Mouse (Mus musculus) gastrocnemius, postnatal 4 days (tissue): ENCODE results near the gene Upk1a. TPM values are rescaled to one million over a fixed set of nuclear protein-coding genes. Genes with fewer than 3 reads are reported as not detected.
A peak's percentile ranks its signal among the peaks of the same experiment; 100 is the strongest.

Experiments used
- DNase-seq, 2 experiments: peaks; one replicate each; pipeline ENCODE4 v3.0.0; 2021 to 2022; ENCODE audit warnings: low spot score in 2 of 2, mixed read lengths in 2 of 2
- long read RNA-seq, 2 experiments: library from polyadenylated mRNA; stranded (forward); transcript quantifications; one replicate each; pipeline ENCODE4 v2.0.0; 2021
- total RNA-seq, 2 experiments: library from RNA; stranded (reverse); gene quantifications; 2 replicates each; pipeline ENCODE4 v1.2.3; 2021

Gene Upk1a
- under 1 TPM; 0.32 to 0.67 TPM for total RNA-seq
- long read RNA-seq, experiment 1, partial matches to known transcripts, result 0 of 3 reads
- long read RNA-seq, experiment 1, other reads (novel, unspliced or antisense), result 3 of 3 reads
- long read RNA-seq, experiment 2, result 0 reads

- no peak for DNase-seq
These were observed at the start of gene Upk1a for GRCm38 (mm10) chr7:30612654-30613402. TSS of gene Upk1a (minus strand) at chr7:30612847.

- peak; percentile 90 to 98 for DNase-seq
These were observed 37.2 kb upstream of the Upk1a start, which contains the start of gene Rbm42 for GRCm38 (mm10) chr7:30649591-30650540. TSS of gene Rbm42 (minus strand) at chr7:30650317.

GRCm38 (mm10) chr7:30639083-30639482 lies 26.4 kb upstream of the Upk1a start:
- no peak for DNase-seq

DNA sequence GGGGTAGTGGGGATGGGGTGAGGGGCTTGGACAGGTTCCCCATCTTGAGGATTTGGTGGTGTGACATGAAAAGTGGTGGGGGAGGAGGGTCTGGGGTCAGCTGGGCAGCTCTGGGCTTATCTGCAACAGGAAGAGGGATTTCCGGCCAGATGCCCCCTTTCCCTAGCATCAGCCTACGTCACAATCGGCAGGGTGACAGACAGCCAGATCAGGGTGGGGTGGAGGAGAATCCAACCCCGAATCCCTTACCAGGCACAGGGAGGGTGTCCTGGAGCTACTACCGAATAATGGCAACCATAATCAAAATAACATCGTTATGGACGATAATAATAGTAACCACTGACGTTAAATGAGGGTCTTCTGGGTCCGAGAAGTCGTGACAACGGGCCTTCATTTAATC lies 23.7 kb upstream of the Upk1a start:
- no peak for DNase-seq

GRCm38 (mm10) chr7:30635752-30636151 lies 23.1 kb upstream of the Upk1a start, which contains the start of gene Etv2:
TSS of gene Etv2 (minus strand) at chr7:30635852.
- no peak for DNase-seq

- DNase-seq, result peak in 1 of 2 experiments; percentile 53
These were observed 22.0 kb upstream of the Upk1a start for GRCm38 (mm10) chr7:30634621-30635020.

DNA sequence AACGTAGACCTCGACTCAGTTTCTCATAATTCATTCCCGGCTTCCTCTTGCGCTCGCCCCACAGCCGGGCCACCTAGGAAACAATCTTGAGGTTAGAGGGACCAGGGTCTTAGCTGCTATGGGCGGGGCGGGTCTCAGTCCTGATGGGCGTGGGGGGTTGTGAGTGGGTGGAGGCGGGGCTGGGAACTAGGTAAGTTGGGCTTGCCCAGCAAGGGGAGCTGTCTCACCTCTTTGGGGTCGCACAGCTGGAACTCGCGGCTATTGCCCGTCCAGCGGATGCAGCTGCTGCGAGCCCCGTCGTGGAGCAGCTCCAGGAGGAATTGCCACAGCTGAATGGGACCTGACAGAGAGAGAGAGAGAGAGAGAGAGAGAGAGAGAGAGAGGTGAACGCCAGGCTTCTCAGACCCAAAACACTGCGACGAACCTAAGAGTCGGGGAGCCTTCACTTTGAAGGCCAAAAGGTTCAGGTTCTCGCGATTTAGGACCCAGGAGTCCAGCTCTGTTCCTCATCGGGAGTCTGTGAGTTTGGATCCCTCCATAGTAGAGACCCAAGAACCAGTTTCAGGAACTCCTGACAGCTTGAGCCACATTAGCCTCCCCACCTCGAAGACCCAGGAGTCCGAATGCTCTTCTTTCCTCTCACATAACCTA lies 21.2 kb upstream of the Upk1a start:
- DNase-seq, result no peak

GRCm38 (mm10) chr7:30629013-30629412 lies 16.4 kb upstream of the Upk1a start:
- no peak for DNase-seq

DNA sequence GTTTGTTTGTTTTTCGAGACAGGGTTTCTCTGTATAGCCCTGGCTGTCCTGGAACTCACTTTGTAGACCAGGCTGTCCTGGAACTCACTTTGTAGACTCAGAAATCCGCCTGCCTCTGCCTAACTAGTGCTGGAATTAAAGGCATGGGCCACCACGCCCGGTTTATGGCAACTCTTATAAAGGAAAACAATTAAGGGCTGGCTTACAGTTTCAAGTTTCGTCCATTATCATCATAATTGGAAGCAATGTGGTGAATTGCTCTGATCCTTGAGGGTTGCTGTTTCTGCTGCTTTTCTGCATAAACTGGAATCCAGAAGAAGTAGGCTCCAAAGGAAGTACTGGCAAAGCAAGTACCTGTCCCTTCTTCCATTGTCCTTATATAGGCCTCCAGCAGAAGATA lies 14.0 kb upstream of the Upk1a start:
- DNase-seq, result no peak

- DNase-seq, result peak; percentile 74 to 85
These were observed 13.1 kb upstream of the Upk1a start, which contains the start of gene Cox6b1 for GRCm38 (mm10) chr7:30625530-30626384. TSS of gene Cox6b1 (minus strand) at chr7:30626151.

DNA sequence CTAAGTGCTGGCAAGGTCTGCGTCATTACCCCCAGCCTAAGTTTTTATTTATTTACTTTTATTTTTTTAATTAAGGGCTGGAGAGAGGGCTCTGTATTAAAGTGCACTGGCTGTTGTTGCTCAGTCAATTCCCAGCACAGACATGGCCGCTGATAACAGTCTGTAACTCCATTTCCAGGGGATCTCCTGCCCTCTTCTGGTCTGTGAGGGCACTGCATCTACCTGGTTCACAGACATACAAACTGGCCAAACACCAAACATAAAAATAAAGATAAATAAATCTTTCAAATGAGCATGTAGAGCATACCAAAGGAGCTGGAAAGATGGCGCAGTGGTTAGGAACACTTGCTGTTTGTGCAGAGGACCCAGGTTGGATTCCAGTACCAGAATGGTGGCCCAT lies 6.6 kb upstream of the Upk1a start:
- DNase-seq, result no peak

GRCm38 (mm10) chr7:30618658-30619057 lies 6.0 kb upstream of the Upk1a start:
- DNase-seq, result no peak

- no peak for DNase-seq
These were observed 2.6 kb upstream of the Upk1a start for GRCm38 (mm10) chr7:30615049-30615760.

- DNase-seq, result no peak
These were observed 1.8 kb upstream of the Upk1a start for GRCm38 (mm10) chr7:30614454-30614853.

- DNase-seq, result peak in 1 of 2 experiments; percentile 52
These were observed 974 bp upstream of the Upk1a start for GRCm38 (mm10) chr7:30613529-30614112.

DNA sequence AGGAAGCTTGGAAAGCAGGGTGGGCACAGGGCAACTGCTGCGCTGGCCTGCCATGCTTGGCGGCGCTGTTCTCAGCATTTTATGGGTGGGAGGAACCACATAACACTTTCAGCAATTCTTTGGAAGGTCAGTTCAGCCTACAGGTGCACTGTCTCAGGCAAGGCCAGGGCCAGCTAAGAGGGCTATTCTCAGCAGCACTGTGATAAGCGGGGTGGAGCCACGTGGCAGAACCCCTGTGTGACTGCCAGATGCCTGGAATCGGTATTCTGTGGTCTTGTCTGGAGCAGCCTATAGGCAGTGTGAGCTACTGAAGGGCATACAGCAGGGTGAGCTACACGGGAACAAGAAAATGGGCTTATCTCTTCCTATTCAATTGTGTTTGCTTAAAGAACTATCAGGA lies 2.6 kb downstream of the Upk1a start:
- no peak for DNase-seq

GRCm38 (mm10) chr7:30608476-30608875 lies 4.2 kb downstream of the Upk1a start:
- no peak for DNase-seq

DNA sequence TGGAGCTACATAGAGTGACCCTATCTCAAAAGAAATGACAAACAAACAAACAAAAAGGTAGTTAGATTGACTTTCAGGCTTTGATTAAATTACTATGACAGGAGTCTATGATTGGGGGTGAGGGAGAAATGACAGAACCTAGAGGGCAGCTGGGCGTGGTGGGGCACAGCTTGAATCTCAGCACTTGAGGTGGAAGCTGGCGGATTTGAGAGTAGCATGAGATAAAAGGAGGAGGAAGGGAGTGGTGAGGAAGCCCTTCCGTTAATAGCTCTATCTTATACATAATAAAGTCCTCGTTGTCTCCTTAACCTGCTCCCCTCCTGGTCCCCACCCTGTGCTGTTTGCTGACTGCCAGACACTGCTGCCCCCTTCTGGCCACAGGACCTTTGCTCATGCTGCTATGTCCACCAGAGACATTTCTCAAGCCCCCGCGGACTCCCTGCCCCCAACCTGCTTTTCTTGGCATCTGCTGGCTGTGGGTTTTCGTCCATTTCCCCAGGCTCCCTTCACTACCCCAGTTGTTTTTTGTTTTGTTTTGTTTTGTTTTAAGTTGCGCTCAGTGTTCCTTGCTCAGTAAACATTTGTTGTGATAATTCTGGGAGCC lies 4.8 kb downstream of the Upk1a start:
- DNase-seq, result no peak

- no peak for DNase-seq
These were observed 7.7 kb downstream of the Upk1a start for GRCm38 (mm10) chr7:30604944-30605343.
